Mouse (Mus musculus) T-helper 2 cell (primary cell): ENCODE results near the gene Kcnip1.

Source experiments
- in situ Hi-C: fragments of 300-600 bp; cut with MboI, MseI; formaldehyde crosslinking; loops from one replicate; pipeline ENCODE4 v1.15.1; 2025; ENCODE audit warnings: high pct_unique_total_duplicates

Kcnip1 gene

GRCm38 (mm10) chr11:33910982-33911381 lies 82.0 kb downstream of the Kcnip1 start:
- in situ Hi-C loops: loop anchor here (10.0 kb wide), 1 partner anchor 434 kb away; no protein-coding TSS in a partner anchor

- in situ Hi-C loops: no loop called here
These were observed 84.4 kb downstream of the Kcnip1 start for GRCm38 (mm10) chr11:33908360-33909175.

- in situ Hi-C loops: no loop called here
These were observed 89.5 kb downstream of the Kcnip1 start for GRCm38 (mm10) chr11:33903494-33903893.

- in situ Hi-C loops: no loop called here
These were observed 90.6 kb downstream of the Kcnip1 start for GRCm38 (mm10) chr11:33902377-33902776.

GRCm38 (mm10) chr11:33901783-33902182 lies 91.2 kb downstream of the Kcnip1 start:
- in situ Hi-C loops: no loop called here

- in situ Hi-C loops: no loop called here
These were observed 101.9 kb downstream of the Kcnip1 start for GRCm38 (mm10) chr11:33891084-33891483.

- in situ Hi-C loops: no loop called here
These were observed 102.6 kb downstream of the Kcnip1 start for GRCm38 (mm10) chr11:33890382-33890781.

- in situ Hi-C loops: no loop called here
These were observed 105.3 kb downstream of the Kcnip1 start for GRCm38 (mm10) chr11:33887660-33888059.

GRCm38 (mm10) chr11:33885981-33886380 lies 107.0 kb downstream of the Kcnip1 start:
- in situ Hi-C loops: no loop called here

- in situ Hi-C loops: no loop called here
These were observed 110.1 kb downstream of the Kcnip1 start for GRCm38 (mm10) chr11:33882731-33883328.

GRCm38 (mm10) chr11:33874925-33875324 lies 118.0 kb downstream of the Kcnip1 start:
- in situ Hi-C loops: no loop called here

GRCm38 (mm10) chr11:33873071-33873781 lies 119.7 kb downstream of the Kcnip1 start:
- in situ Hi-C loops: no loop called here

- in situ Hi-C loops: no loop called here
These were observed 120.3 kb downstream of the Kcnip1 start for GRCm38 (mm10) chr11:33872716-33873048.

- in situ Hi-C loops: no loop called here
These were observed 120.8 kb downstream of the Kcnip1 start for GRCm38 (mm10) chr11:33871998-33872715.

- in situ Hi-C loops: no loop called here
These were observed 122.7 kb downstream of the Kcnip1 start for GRCm38 (mm10) chr11:33870246-33870645.

GRCm38 (mm10) chr11:33869559-33869958 lies 123.4 kb downstream of the Kcnip1 start:
- in situ Hi-C loops: no loop called here

GRCm38 (mm10) chr11:33866775-33867174 lies 126.2 kb downstream of the Kcnip1 start:
- in situ Hi-C loops: no loop called here

GRCm38 (mm10) chr11:33864245-33864644 lies 128.7 kb downstream of the Kcnip1 start:
- in situ Hi-C loops: no loop called here

GRCm38 (mm10) chr11:33861823-33862222 lies 131.1 kb downstream of the Kcnip1 start:
- in situ Hi-C loops: no loop called here

- in situ Hi-C loops: no loop called here
These were observed 131.9 kb downstream of the Kcnip1 start for GRCm38 (mm10) chr11:33860905-33861582.

GRCm38 (mm10) chr11:33849614-33850013 lies 143.3 kb downstream of the Kcnip1 start:
- in situ Hi-C loops: no loop called here
